8 mouse cellular contexts compared by ENCODE assay signal in the genomic region with DNA sequence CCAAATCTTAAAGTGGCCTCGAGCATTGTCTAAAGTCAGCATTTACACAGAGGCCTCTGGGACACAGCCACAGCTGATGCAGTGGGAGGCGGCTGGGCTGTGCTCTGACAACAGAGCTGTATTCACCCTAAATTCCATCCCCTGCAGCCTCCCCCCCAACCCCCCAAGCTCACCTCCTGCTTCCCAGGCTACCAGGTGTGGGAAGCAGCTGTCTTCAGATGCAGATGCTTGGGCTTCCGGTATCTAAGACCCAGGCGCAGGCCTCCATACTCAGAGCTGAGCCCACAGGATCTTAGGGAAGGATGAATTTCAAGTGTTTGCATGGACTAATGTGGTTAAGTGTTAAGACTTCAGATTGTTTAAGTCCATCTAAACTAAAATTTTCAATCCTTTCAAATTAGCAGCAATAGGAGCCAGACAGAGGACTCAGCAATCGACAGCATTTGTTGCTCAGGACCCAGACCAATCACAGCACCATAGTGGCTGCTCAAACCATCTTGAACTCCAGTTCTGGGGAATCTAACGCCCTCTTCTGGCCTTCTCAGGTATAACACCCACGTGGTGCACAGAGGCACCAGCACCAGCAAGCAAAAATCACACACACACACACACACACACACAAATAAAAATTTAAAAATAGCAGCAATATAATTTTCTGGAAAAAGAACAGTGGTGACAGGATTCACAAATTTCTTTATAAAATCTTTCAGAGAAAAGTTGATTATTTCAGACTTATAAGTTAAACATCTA. TPM values are rescaled to one million over a fixed set of nuclear protein-coding genes. Genes with fewer than 3 reads are reported as not detected.
DNase-seq lines count a peak whose midpoint lies in the region; ATAC-seq lines count a peak whose summit lies in the region.

No protein-coding gene starts in this region.

- no peak overlapping the region for H3K9ac ChIP-seq in embryonic facial prominence, embryonic 14.5 days (ENCODE audit: low read depth, low read length)
- H3K9ac ChIP-seq in limb, embryonic 12.5 days (replicated peaks): no peak overlapping the region

- DNase-seq in adrenal gland, postnatal 14 days: peak; percentile 74
- no peak for DNase-seq in adrenal gland, postnatal 4 days (ENCODE audit: low spot score in 2 of 2)
- peak; percentile 34 for DNase-seq in right cerebral cortex, postnatal 14 days
- DNase-seq in right cerebral cortex, adult 2 months (ENCODE audit: low spot score in 2 of 2): no peak
- peak; percentile 13 for DNase-seq in embryonic facial prominence, embryonic 14.5 days (ENCODE audit: low spot score)
- peak; percentile 62 for DNase-seq in retina, postnatal 1 day

- no peaks in the 10 kb centered on the region for H3K27me3 ChIP-seq in embryonic facial prominence, embryonic 14.5 days (replicated peaks; ENCODE audit: control insufficient read depth, insufficient read depth, low read length)
- H3K27me3 ChIP-seq in limb, embryonic 12.5 days: no peaks in the 10 kb centered on the region

- H3K9me3 ChIP-seq in embryonic facial prominence, embryonic 14.5 days (ENCODE audit: control insufficient read depth, low read length): no peaks in the 10 kb centered on the region
- no peaks in the 10 kb centered on the region for H3K9me3 ChIP-seq in limb, embryonic 12.5 days

- H3K4me1 ChIP-seq in embryonic facial prominence, embryonic 14.5 days (ENCODE audit: control insufficient read depth, insufficient read depth, low read length): peaks cover 13% of the 10 kb centered on the region
- H3K4me1 ChIP-seq in limb, embryonic 12.5 days (replicated peaks): peaks cover 21% of the 10 kb centered on the region

- H3K36me3 ChIP-seq in embryonic facial prominence, embryonic 14.5 days (ENCODE audit: control insufficient read depth, insufficient read depth, low read length): no peaks in the 10 kb centered on the region
- peaks cover 7% of the 10 kb centered on the region for H3K36me3 ChIP-seq in limb, embryonic 12.5 days

- H3K27ac ChIP-seq in embryonic facial prominence, embryonic 14.5 days (replicated peaks; ENCODE audit: low read depth, low read length): 0 out of 2 replicates have a peak overlapping the region, but pooled peaks have one; percentile 12
- H3K27ac ChIP-seq in limb, embryonic 12.5 days: peak overlapping the region; percentile 57; the same call in 1 of the 2 replicates

- 24% methylated on average over 7 of the region's 7 CpGs for WGBS in embryonic facial prominence, embryonic 14.5 days
- 44% methylated on average over 7 of the region's 7 CpGs for WGBS in limb, embryonic 12.5 days

- no peak overlapping the region for H3K4me2 ChIP-seq in embryonic facial prominence, embryonic 14.5 days (ENCODE audit: low read depth, low read length)
- H3K4me2 ChIP-seq in limb, embryonic 12.5 days: peak overlapping the region; percentile 17; the same call in 1 of the 2 replicates

- ATAC-seq in embryonic facial prominence, embryonic 14.5 days (ENCODE audit: low read depth): no peak
- ATAC-seq in limb, embryonic 12.5 days (ENCODE audit: insufficient number of reproducible peaks, insufficient read depth, low FRiP score, low TSS enrichment, low read depth): no peak
- no peak for ATAC-seq in megakaryocyte-erythroid progenitor cell, adult 5-6 weeks (replicated peaks; ENCODE audit: low FRiP score, low TSS enrichment, poor library complexity, severe bottlenecking)

- H3K4me3 ChIP-seq in embryonic facial prominence, embryonic 14.5 days (ENCODE audit: low read depth, low read length): no peak overlapping the region
- H3K4me3 ChIP-seq in limb, embryonic 12.5 days (replicated peaks): no peak overlapping the region

RNA-seq across cellular contexts. Expression of a gene that starts 3.8 kb away (rescaled TPM):
- 29.3 and 32.2 TPM in 2 replicates for total RNA-seq in adrenal gland, postnatal 14 days (2021)
- total RNA-seq in adrenal gland, postnatal 4 days (2021): 10 to 100 TPM; 37.4 to 40.0 TPM
- polyA plus RNA-seq in embryonic facial prominence, embryonic 14.5 days (2014; fragmentation: Nextera tagmentation; extraction: Ambion mirVana): 9.9 and 10.6 TPM in 2 replicates
- 9.9 and 10.8 TPM in 2 replicates for polyA plus RNA-seq in limb, embryonic 12.5 days (2016; fragmentation: Nextera tagmentation; extraction: Ambion mirVana)
- total RNA-seq in megakaryocyte-erythroid progenitor cell, adult 5-6 weeks (2014; fragmentation: Nextera tagmentation): 32.7 and 63.0 TPM in 2 replicates
- total RNA-seq in megakaryocyte-erythroid progenitor cell, adult 5-6 weeks (2017): 13.7 and 16.5 TPM in 2 replicates

Comparison
In these comparisons a context has a peak if more than half of its experiments do, and no peak if none do; other contexts are left out.
1. DNase-seq: peak in adrenal gland, postnatal 14 days (single experiment), right cerebral cortex, postnatal 14 days (single experiment), embryonic facial prominence, embryonic 14.5 days (single experiment) and retina, postnatal 1 day (single experiment); none in adrenal gland, postnatal 4 days (0 of 2) and right cerebral cortex, adult 2 months (0 of 2).